Mouse (Mus musculus) urinary bladder, postnatal 36 days (tissue): ENCODE measurements around the gene Vrk3.

ENCODE experiments used
- DNase-seq, 2 experiments: peaks; one replicate each; pipeline ENCODE4 v3.0.0; 2022; ENCODE audit warnings: low spot score in 2 of 2, mixed read lengths in 1 of 2

Vrk3 gene

GRCm38 (mm10) chr7:44818751-44819235 is 70.6 kb downstream of the Vrk3 start:
- peak; percentile 42 to 67 for DNase-seq

GRCm38 (mm10) chr7:44819391-44819790 is 71.2 kb downstream of the Vrk3 start:
- DNase-seq, result no peak

GRCm38 (mm10) chr7:44819863-44820262 is 71.7 kb downstream of the Vrk3 start:
- DNase-seq, result no peak

GRCm38 (mm10) chr7:44820525-44820924 is 72.3 kb downstream of the Vrk3 start:
- DNase-seq, result no peak

GRCm38 (mm10) chr7:44821666-44822448 is 73.6 kb downstream of the Vrk3 start:
- DNase-seq, result no peak

GRCm38 (mm10) chr7:44823409-44823808 is 75.2 kb downstream of the Vrk3 start:
- DNase-seq, result no peak

GRCm38 (mm10) chr7:44824872-44825271 is 76.7 kb downstream of the Vrk3 start:
- peak; percentile 64 to 74 for DNase-seq

GRCm38 (mm10) chr7:44826771-44827170 is 78.6 kb downstream of the Vrk3 start:
- DNase-seq, result no peak
